Mouse (Mus musculus) embryonic fibroblast, embryonic 13.5 days (primary cell): ENCODE data around the gene Vps37d.

Experiments used
- CTCF ChIP-seq: IDR thresholded peaks from 2 replicates; pipeline ENCODE4 v1.5.1; 2011; ENCODE audit warnings: mild to moderate bottlenecking, control low read depth, low read length, moderate library complexity, borderline replicate concordance; ENCODE audit not compliant: insufficient read depth
- POLR2A ChIP-seq: IDR thresholded peaks from 2 replicates; pipeline ENCODE4 v1.6.1; 2011; ENCODE audit warnings: low read depth, mild to moderate bottlenecking, control low read depth, low read length, moderate library complexity

DNA sequence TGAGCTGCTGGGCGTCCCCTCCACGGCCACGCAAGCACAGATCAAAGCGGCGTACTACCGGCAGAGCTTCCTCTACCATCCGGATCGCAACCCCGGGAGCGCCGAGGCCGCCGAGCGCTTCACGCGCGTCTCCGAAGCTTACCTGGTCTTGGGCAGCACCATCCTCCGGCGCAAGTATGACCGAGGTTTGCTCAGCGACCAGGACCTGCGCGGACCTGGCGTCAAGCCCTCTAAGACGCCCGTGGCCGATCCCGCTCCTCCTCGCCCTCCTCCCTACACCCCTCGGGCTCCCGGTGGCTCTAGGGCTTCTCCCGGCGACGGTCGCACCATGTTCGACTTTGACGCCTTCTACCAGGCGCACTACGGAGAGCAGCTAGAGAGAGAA is 13.7 kb downstream of the Vps37d start:
- TF ChIP-seq CTCF (no peak), POLR2A (no peak)
